Mouse (Mus musculus): ENCODE data around the gene Borcs5. TPM values are rescaled to one million over a fixed set of nuclear protein-coding genes. Genes with fewer than 3 reads are reported as not detected.

The Borcs5 gene
- polyA plus RNA-seq, 1 experiment: 4.8 TPM

- H3K9me3 ChIP-seq (replicated peaks; ENCODE audit: control insufficient read depth, insufficient read depth, low read length, poor library complexity, severe bottlenecking): no peaks in the 10 kb centered on the region
- no peaks in the 10 kb centered on the region for H3K4me1 ChIP-seq (ENCODE audit: control insufficient read depth, insufficient read depth, low read length)
- no peak overlapping the region for H3K4me3 ChIP-seq (ENCODE audit: low read depth, low read length)
- H3K27me3 ChIP-seq (ENCODE audit: control insufficient read depth, insufficient read depth, low read length, poor library complexity, severe bottlenecking): no peaks in the 10 kb centered on the region
- no peak overlapping the region for H3K27ac ChIP-seq (ENCODE audit: insufficient read depth, low read length)
- H3K9ac ChIP-seq (ENCODE audit: low read depth, poor library complexity, severe bottlenecking): no peak overlapping the region
- H3K36me3 ChIP-seq (ENCODE audit: control insufficient read depth, insufficient read depth, low read length, poor library complexity, severe bottlenecking): no peaks in the 10 kb centered on the region
- TF ChIP-seq POLR2A (IDR thresholded peaks at IDR 0.05; ENCODE audit: insufficient read depth, low read length): no peak
- no peak for TF ChIP-seq EP300 (IDR thresholded peaks at IDR 0.05; ENCODE audit: insufficient read depth, low read depth, low read length)
Observed at GRCm38 (mm10) chr6:134703053-134703690, 63.9 kb downstream of the Borcs5 start.

GRCm38 (mm10) chr6:134706467-134706866 lies 67.2 kb downstream of the Borcs5 start:
- TF ChIP-seq EP300 (IDR thresholded peaks at IDR 0.05; ENCODE audit: insufficient read depth, low read depth, low read length): no peak
- no peak for TF ChIP-seq CTCF (IDR thresholded peaks at IDR 0.05; ENCODE audit: low read depth, low read length)
- no peak for TF ChIP-seq POLR2A (IDR thresholded peaks at IDR 0.05; ENCODE audit: insufficient read depth, low read length)
- H3K9ac ChIP-seq (ENCODE audit: low read depth, poor library complexity, severe bottlenecking): no peak overlapping the region

GRCm38 (mm10) chr6:134710020-134710419 lies 70.7 kb downstream of the Borcs5 start:
- TF ChIP-seq POLR2A (IDR thresholded peaks at IDR 0.05; ENCODE audit: insufficient read depth, low read length) (no peak), CTCF (IDR thresholded peaks at IDR 0.05; ENCODE audit: low read depth, low read length) (no peak), EP300 (IDR thresholded peaks at IDR 0.05; ENCODE audit: insufficient read depth, low read depth, low read length) (no peak)
- Histone ChIP-seq H3K9ac (ENCODE audit: low read depth, poor library complexity, severe bottlenecking) (no peak overlapping the region), H3K4me1 (ENCODE audit: control insufficient read depth, insufficient read depth, low read length) (no peaks in the 10 kb centered on the region), H3K4me3 (ENCODE audit: low read depth, low read length) (peak overlapping the region; percentile 15; the same call in 1 of the 2 replicates), H3K27ac (ENCODE audit: insufficient read depth, low read length) (no peak overlapping the region), H3K9me3 (replicated peaks; ENCODE audit: control insufficient read depth, insufficient read depth, low read length, poor library complexity, severe bottlenecking) (no peaks in the 10 kb centered on the region), H3K36me3 (ENCODE audit: control insufficient read depth, insufficient read depth, low read length, poor library complexity, severe bottlenecking) (no peaks in the 10 kb centered on the region), H3K27me3 (ENCODE audit: control insufficient read depth, insufficient read depth, low read length, poor library complexity, severe bottlenecking) (no peaks in the 10 kb centered on the region)

More at GRCm38 (mm10) chr6:134706467-134706866, 67.2 kb downstream of the Borcs5 start:
- Histone ChIP-seq H3K36me3 (ENCODE audit: control insufficient read depth, insufficient read depth, low read length, poor library complexity, severe bottlenecking) (no peaks in the 10 kb centered on the region), H3K9me3 (replicated peaks; ENCODE audit: control insufficient read depth, insufficient read depth, low read length, poor library complexity, severe bottlenecking) (no peaks in the 10 kb centered on the region), H3K4me1 (ENCODE audit: control insufficient read depth, insufficient read depth, low read length) (no peaks in the 10 kb centered on the region), H3K27ac (ENCODE audit: insufficient read depth, low read length) (no peak overlapping the region), H3K27me3 (ENCODE audit: control insufficient read depth, insufficient read depth, low read length, poor library complexity, severe bottlenecking) (no peaks in the 10 kb centered on the region), H3K4me3 (ENCODE audit: low read depth, low read length) (no peak overlapping the region)

- H3K27me3 ChIP-seq (ENCODE audit: control insufficient read depth, insufficient read depth, low read length, poor library complexity, severe bottlenecking): no peaks in the 10 kb centered on the region
- H3K9me3 ChIP-seq (replicated peaks; ENCODE audit: control insufficient read depth, insufficient read depth, low read length, poor library complexity, severe bottlenecking): no peaks in the 10 kb centered on the region
- no peak overlapping the region for H3K9ac ChIP-seq (ENCODE audit: low read depth, poor library complexity, severe bottlenecking)
- TF ChIP-seq CTCF (IDR thresholded peaks at IDR 0.05; ENCODE audit: low read depth, low read length): no peak
- TF ChIP-seq EP300 (IDR thresholded peaks at IDR 0.05; ENCODE audit: insufficient read depth, low read depth, low read length): no peak
- TF ChIP-seq POLR2A (IDR thresholded peaks at IDR 0.05; ENCODE audit: insufficient read depth, low read length): no peak
- H3K27ac ChIP-seq (ENCODE audit: insufficient read depth, low read length): no peak overlapping the region
- H3K4me1 ChIP-seq (ENCODE audit: control insufficient read depth, insufficient read depth, low read length): no peaks in the 10 kb centered on the region
- no peak overlapping the region for H3K4me3 ChIP-seq (ENCODE audit: low read depth, low read length)
- no peaks in the 10 kb centered on the region for H3K36me3 ChIP-seq (ENCODE audit: control insufficient read depth, insufficient read depth, low read length, poor library complexity, severe bottlenecking)
Observed at GRCm38 (mm10) chr6:134713321-134713720, 74.0 kb downstream of the Borcs5 start.

GRCm38 (mm10) chr6:134713897-134714296 lies 74.6 kb downstream of the Borcs5 start:
- Histone ChIP-seq H3K4me3 (ENCODE audit: low read depth, low read length) (no peak overlapping the region), H3K36me3 (ENCODE audit: control insufficient read depth, insufficient read depth, low read length, poor library complexity, severe bottlenecking) (no peaks in the 10 kb centered on the region), H3K27me3 (ENCODE audit: control insufficient read depth, insufficient read depth, low read length, poor library complexity, severe bottlenecking) (no peaks in the 10 kb centered on the region), H3K4me1 (ENCODE audit: control insufficient read depth, insufficient read depth, low read length) (no peaks in the 10 kb centered on the region), H3K9me3 (replicated peaks; ENCODE audit: control insufficient read depth, insufficient read depth, low read length, poor library complexity, severe bottlenecking) (no peaks in the 10 kb centered on the region), H3K9ac (ENCODE audit: low read depth, poor library complexity, severe bottlenecking) (no peak overlapping the region), H3K27ac (ENCODE audit: insufficient read depth, low read length) (no peak overlapping the region)
- TF ChIP-seq CTCF (IDR thresholded peaks at IDR 0.05; ENCODE audit: low read depth, low read length) (no peak), POLR2A (IDR thresholded peaks at IDR 0.05; ENCODE audit: insufficient read depth, low read length) (no peak), EP300 (IDR thresholded peaks at IDR 0.05; ENCODE audit: insufficient read depth, low read depth, low read length) (no peak)

GRCm38 (mm10) chr6:134716168-134716587 lies 76.9 kb downstream of the Borcs5 start:
- TF ChIP-seq CTCF (IDR thresholded peaks at IDR 0.05; ENCODE audit: low read depth, low read length) (no peak), EP300 (IDR thresholded peaks at IDR 0.05; ENCODE audit: insufficient read depth, low read depth, low read length) (no peak), POLR2A (IDR thresholded peaks at IDR 0.05; ENCODE audit: insufficient read depth, low read length) (no peak)
- Histone ChIP-seq H3K27ac (ENCODE audit: insufficient read depth, low read length) (no peak overlapping the region), H3K4me3 (ENCODE audit: low read depth, low read length) (no peak overlapping the region), H3K9me3 (replicated peaks; ENCODE audit: control insufficient read depth, insufficient read depth, low read length, poor library complexity, severe bottlenecking) (no peaks in the 10 kb centered on the region), H3K4me1 (ENCODE audit: control insufficient read depth, insufficient read depth, low read length) (no peaks in the 10 kb centered on the region), H3K27me3 (ENCODE audit: control insufficient read depth, insufficient read depth, low read length, poor library complexity, severe bottlenecking) (no peaks in the 10 kb centered on the region), H3K9ac (ENCODE audit: low read depth, poor library complexity, severe bottlenecking) (no peak overlapping the region), H3K36me3 (ENCODE audit: control insufficient read depth, insufficient read depth, low read length, poor library complexity, severe bottlenecking) (no peaks in the 10 kb centered on the region)
